ENCODE assay signal across 7 mouse cellular contexts in the genomic region with DNA sequence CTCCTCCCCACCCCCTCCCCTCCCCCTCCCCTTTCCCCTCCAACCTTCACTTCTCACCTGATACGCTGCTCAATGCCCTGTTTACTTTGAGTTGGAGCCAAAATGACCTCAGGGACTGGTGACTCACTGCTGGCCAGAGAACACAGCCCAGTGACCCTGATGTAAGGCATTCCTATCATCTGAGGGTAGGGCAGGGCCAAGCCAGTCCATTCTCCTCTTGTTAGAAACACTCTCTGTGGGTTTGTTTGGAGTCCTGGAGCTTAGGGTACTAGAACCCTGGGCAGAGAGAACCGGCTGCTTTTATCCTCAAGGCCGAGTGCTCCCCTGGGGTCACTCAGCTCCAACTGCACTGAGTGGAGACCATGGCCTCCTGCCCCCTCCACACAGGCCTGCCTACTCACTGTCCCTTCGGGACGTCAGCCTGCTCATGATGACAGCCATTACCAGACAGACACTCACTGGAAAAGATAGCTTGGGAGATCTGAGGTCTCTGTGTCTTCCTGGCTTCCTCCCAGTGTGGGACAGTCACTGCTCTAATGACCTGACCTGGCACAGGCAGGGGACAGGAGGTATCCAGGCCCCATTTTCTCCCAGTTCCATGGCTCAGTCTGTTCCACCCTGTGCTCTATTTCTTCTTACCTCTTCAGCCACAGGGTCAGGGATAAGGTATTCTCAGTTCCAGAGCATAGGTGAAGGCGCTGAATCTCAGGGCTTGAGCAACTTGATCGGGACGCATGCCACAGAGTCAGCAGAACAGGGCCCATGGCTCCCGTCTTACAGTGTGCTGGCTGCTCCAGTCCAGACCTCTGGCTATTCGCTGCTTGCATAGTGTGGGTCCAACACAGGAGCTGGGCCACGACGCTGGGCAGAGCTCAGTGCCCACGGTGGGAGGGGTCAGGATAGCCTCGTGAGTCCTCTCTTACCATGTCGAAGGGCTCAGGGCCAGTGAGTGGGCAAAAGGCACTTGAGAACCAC.
DNase-seq lines count a peak whose midpoint lies in the region; ATAC-seq lines count a peak whose summit lies in the region.

No protein-coding gene starts in this region.

- peak; percentile 70 for ATAC-seq in heart, embryonic 11.5 days (replicated peaks; ENCODE audit: insufficient number of reproducible peaks, low FRiP score, low TSS enrichment)

- peaks cover 49% of the 10 kb centered on the region for H3K4me1 ChIP-seq in heart, embryonic 11.5 days (ENCODE audit: control insufficient read depth, insufficient read depth, low read length)

- no peak overlapping the region for H3K4me3 ChIP-seq in heart, embryonic 11.5 days (ENCODE audit: low read depth, low read length)

- no peak overlapping the region for H3K4me2 ChIP-seq in heart, embryonic 11.5 days

- H3K9me3 ChIP-seq in heart, embryonic 11.5 days (replicated peaks; ENCODE audit: control insufficient read depth, low read length): no peaks in the 10 kb centered on the region

- H3K9ac ChIP-seq in heart, embryonic 11.5 days (ENCODE audit: low read depth, low read length): no peak overlapping the region

- DNase-seq in 416B (ENCODE audit: low read depth): peak; percentile 74
- peak; percentile 96 for DNase-seq in MN1 (ENCODE audit: low spot score)
- DNase-seq in kidney, postnatal 25 days: peak; percentile 60 to 74
- DNase-seq in mesoderm, embryonic 11.5 days (ENCODE audit: low read depth, low spot score): peak; percentile 36
- DNase-seq in natural killer cell, adult 2 months (ENCODE audit: low spot score in 2 of 2): no peak
- DNase-seq in thymus, postnatal 36 days: no peak

- peak overlapping the region; percentile 50 for H3K27ac ChIP-seq in heart, embryonic 11.5 days (ENCODE audit: low read depth, low read length)

- no peaks in the 10 kb centered on the region for H3K36me3 ChIP-seq in heart, embryonic 11.5 days (ENCODE audit: control insufficient read depth, insufficient read depth, low read length)

- H3K27me3 ChIP-seq in heart, embryonic 11.5 days (ENCODE audit: control insufficient read depth, insufficient read depth, low read length): no peaks in the 10 kb centered on the region

- WGBS in heart, embryonic 11.5 days (ENCODE audit: insufficient replicate concordance): 54% methylated on average over 15 of the region's 15 CpGs

Comparison
In these comparisons a context has a peak if more than half of its experiments do, and no peak if none do; other contexts are left out.
1. DNase-seq: peak in 416B (single experiment), MN1 (single experiment), kidney, postnatal 25 days (2 of 2) and mesoderm, embryonic 11.5 days (single experiment); none in natural killer cell, adult 2 months (0 of 2) and thymus, postnatal 36 days (0 of 2).